Mouse (Mus musculus): ENCODE measurements around the gene Slc36a1.

GRCm38 (mm10) chr11:55187777-55188176 is 16.4 kb upstream of the Slc36a1 start:
- TF ChIP-seq GATA1 (IDR thresholded peaks at IDR 0.05; ENCODE audit: low read length) (no peak), TAL1 (IDR thresholded peaks at IDR 0.05; ENCODE audit: low read length) (no peak)
